In genomic region chr11:102443740-102444139, GRCm38 (mm10) we compare ENCODE assay signal across 22 mouse cellular contexts. TPM values are rescaled to one million over a fixed set of nuclear protein-coding genes. Genes with fewer than 3 reads are reported as not detected.
DNase-seq lines count a peak whose midpoint lies in the region; ATAC-seq and TF ChIP-seq lines count a peak whose summit lies in the region.
"Had no signal": no experiment of that assay in that cellular context is flagged by ENCODE, and none has a peak within 500 bp of the region (broad histone marks: within the 10 kb centered on the region; RNA-seq: fewer than 3 reads in every experiment).

No protein-coding gene starts in this region.

- no peaks in the 10 kb centered on the region for H3K9me3 ChIP-seq in heart, embryonic 12.5 days (replicated peaks)
- H3K9me3 ChIP-seq: embryonic facial prominence, embryonic 10.5 days; limb, embryonic 13.5 days; liver, embryonic 12.5 days; midbrain, embryonic 12.5 days; stomach, embryonic 15.5 days had no signal

- H3K4me1 ChIP-seq in heart, embryonic 12.5 days (replicated peaks): peaks cover 45% of the 10 kb centered on the region

- H3K4me3 ChIP-seq in heart, embryonic 12.5 days: no peak overlapping the region
- H3K4me3 ChIP-seq in myocyte: peak overlapping the region; percentile 11
- H3K4me3 ChIP-seq: embryonic facial prominence, embryonic 10.5 days; limb, embryonic 13.5 days; liver, embryonic 12.5 days; midbrain, embryonic 12.5 days; stomach, embryonic 15.5 days had no signal

- H3K27ac ChIP-seq in heart, embryonic 12.5 days (ENCODE audit: poor library complexity, severe bottlenecking): no peak overlapping the region
- H3K27ac ChIP-seq: embryonic facial prominence, embryonic 10.5 days; hindbrain, postnatal 0 days; limb, embryonic 13.5 days; liver, embryonic 12.5 days; midbrain, embryonic 12.5 days; stomach, embryonic 15.5 days had no signal

- H3K4me2 ChIP-seq in heart, embryonic 12.5 days: peak overlapping the region; percentile 46
- H3K4me2 ChIP-seq in myocyte (ENCODE audit: low read depth): peak overlapping the region; percentile 60
- H3K4me2 ChIP-seq: limb, embryonic 13.5 days; liver, embryonic 12.5 days; midbrain, embryonic 12.5 days; stomach, embryonic 15.5 days had no signal

- WGBS in heart, embryonic 12.5 days: 38% methylated on average over 12 of the region's 12 CpGs

- TF ChIP-seq POLR2A in myocyte (IDR thresholded peaks at IDR 0.05; ENCODE audit: insufficient read length, low read depth): no peak

- peaks cover 8% of the 10 kb centered on the region; the same call in 1 of the 2 replicates for H3K27me3 ChIP-seq in heart, embryonic 12.5 days (replicated peaks)
- peaks cover 3% of the 10 kb centered on the region for H3K27me3 ChIP-seq in myocyte (ENCODE audit: control insufficient read depth, insufficient read depth, insufficient read length)
- H3K27me3 ChIP-seq: stomach, embryonic 15.5 days had no signal

- H3K36me3 ChIP-seq in heart, embryonic 12.5 days: peaks cover 46% of the 10 kb centered on the region
- peaks cover 8% of the 10 kb centered on the region for H3K36me3 ChIP-seq in myocyte (ENCODE audit: control insufficient read depth, insufficient read depth)

- no peaks in the 10 kb centered on the region for H3K79me2 ChIP-seq in myocyte (ENCODE audit: control insufficient read depth, insufficient read depth)

- DNase-seq in cerebellum, adult 9-11 months: peak; percentile 59
- DNase-seq in cerebellum, postnatal 14 days: no peak
- DNase-seq in heart, postnatal 4 days: no peak
- DNase-seq in kidney, postnatal 10 days: peak; percentile 35
- DNase-seq in kidney, adult 18-20 months: no peak
- DNase-seq: adrenal gland, postnatal 25 days; kidney, postnatal 36 days; layer of hippocampus, postnatal 36 days; lung, adult 18-20 months; lung, postnatal 10 days; thymus, postnatal 25 days had no signal

- no peak overlapping the region for H3ac ChIP-seq in myocyte (ENCODE audit: control insufficient read depth, insufficient read length)

- no peak for ATAC-seq in heart, embryonic 12.5 days (ENCODE audit: insufficient number of reproducible peaks, low FRiP score)
- ATAC-seq: hindbrain, postnatal 0 days; intestine, embryonic 16.5 days; liver, embryonic 12.5 days had no signal

- no peak overlapping the region for H3K9ac ChIP-seq in heart, embryonic 12.5 days
- H3K9ac ChIP-seq: limb, embryonic 13.5 days; liver, embryonic 12.5 days; midbrain, embryonic 12.5 days; stomach, embryonic 15.5 days had no signal

TF ChIP-seq in myocyte, 11 proteins besides CTCF, POLR2A, EP300 and RAD21:
- TF ChIP-seq REST (IDR thresholded peaks at IDR 0.05; ENCODE audit: insufficient read depth, insufficient read length) (no peak), MYOG (IDR thresholded peaks at IDR 0.05; ENCODE audit: control insufficient read depth in 1 of 3, insufficient read depth in 1 of 3, insufficient read length in 2 of 3, low read depth in 2 of 3) (peak; percentile 71 to 96 (median 75)), TCF12 (IDR thresholded peaks at IDR 0.05; ENCODE audit: insufficient read depth, poor library complexity, severe bottlenecking) (peak; percentile 67), POLR2AphosphoS2 (IDR thresholded peaks at IDR 0.05; ENCODE audit: insufficient read length, low read depth) (peak; percentile 53), MYOD1 (IDR thresholded peaks at IDR 0.05; ENCODE audit: control insufficient read depth in 1 of 3, insufficient read length in 2 of 3, low read depth in 2 of 3) (peak in 2 of 3 experiments; percentile 61 to 98), SRF (IDR thresholded peaks at IDR 0.05; ENCODE audit: control insufficient read depth, insufficient read length, low read depth) (no peak), TCF3 (IDR thresholded peaks at IDR 0.05; ENCODE audit: insufficient read length, low read depth) (peak; percentile 61)

RNA-seq across cellular contexts. Expression of gene Fam171a2, which starts 3.7 kb away (rescaled TPM):
- 4.5 and 5.6 TPM in 2 replicates for polyA plus RNA-seq in heart, embryonic 12.5 days (2016; fragmentation: Nextera tagmentation; extraction: Ambion mirVana)
- 10 to 100 TPM; 30.2 to 30.5 TPM for total RNA-seq in heart, postnatal 4 days (2021)
- polyA plus RNA-seq in myocyte (2012; fragmentation: generic; extraction: Trizol): 162 TPM
- total RNA-seq: neutrophil, adult 5-6 weeks had no signal

RNA-seq across cellular contexts. Expression of gene Grn, which starts 13.6 kb away (rescaled TPM):
- 189 and 191 TPM in 2 replicates for polyA plus RNA-seq in heart, embryonic 12.5 days (2016; fragmentation: Nextera tagmentation; extraction: Ambion mirVana)
- 100 to 1,000 TPM; 141 to 144 TPM for total RNA-seq in heart, postnatal 4 days (2021)
- polyA plus RNA-seq in myocyte (2012; fragmentation: generic; extraction: Trizol): 174 TPM

RNA-seq across cellular contexts. Expression of gene Itga2b, which starts 26.2 kb away (rescaled TPM):
- 16.5 and 22.5 TPM in 2 replicates for polyA plus RNA-seq in heart, embryonic 12.5 days (2016; fragmentation: Nextera tagmentation; extraction: Ambion mirVana)
- 1 to 10 TPM; 4.2 to 5.4 TPM for total RNA-seq in heart, postnatal 4 days (2021)
- polyA plus RNA-seq in myocyte (2012; fragmentation: generic; extraction: Trizol): 7.2 TPM

RNA-seq across cellular contexts. Expression of gene Slc25a39, which starts 36.0 kb away (rescaled TPM):
- 253 and 260 TPM in 2 replicates for polyA plus RNA-seq in heart, embryonic 12.5 days (2016; fragmentation: Nextera tagmentation; extraction: Ambion mirVana)
- total RNA-seq in heart, postnatal 4 days (2021): 100 to 1,000 TPM; 161 to 165 TPM
- 274 TPM for polyA plus RNA-seq in myocyte (2012; fragmentation: generic; extraction: Trizol)

RNA-seq across cellular contexts. Expression of gene Rundc3a, which starts 50.5 kb away (rescaled TPM):
- polyA plus RNA-seq in heart, embryonic 12.5 days (2016; fragmentation: Nextera tagmentation; extraction: Ambion mirVana): 1.7 and 1.8 TPM in 2 replicates
- 1 to 10 TPM in 1 of 2 experiments, under 1 TPM in 1; 0.50 to 1.9 TPM for total RNA-seq in heart, postnatal 4 days (2021)
- polyA plus RNA-seq in myocyte (2012; fragmentation: generic; extraction: Trizol): 10.3 TPM
- total RNA-seq: gastrocnemius, adult 18-20 months had no signal

Comparison
In these comparisons a context has a peak if more than half of its experiments do, and no peak if none do; other contexts are left out.
1. DNase-seq: peak in cerebellum, adult 9-11 months (single experiment) and kidney, postnatal 10 days (single experiment); none in cerebellum, postnatal 14 days (0 of 2), heart, postnatal 4 days (single experiment) and kidney, adult 18-20 months (single experiment).
2. RNA of gene Fam171a2, which starts 3.7 kb away (polyA plus RNA-seq): 162 TPM in myocyte (single experiment); 4.5 to 5.6 TPM in heart, embryonic 12.5 days; every median in the first group is over 10 times any median in the second.